Mouse (Mus musculus) c-Kit-positive CD71-positive TER-119-positive erythroid progenitor cells, embryonic 14.5 days (primary cell): Measurements from ENCODE around the gene H2afy2.

Experiments used
- DNase-seq: peaks from one replicate; pipeline ENCODE4 v3.0.0-alpha.2; 2013; ENCODE audit warnings: low spot score

The H2afy2 gene

GRCm38 (mm10) chr10:61784414-61784813 lies 467 bp upstream of the H2afy2 start:
- DNase-seq = no peak

GRCm38 (mm10) chr10:61782799-61783611 lies 942 bp downstream of the H2afy2 start:
- DNase-seq = no peak

GRCm38 (mm10) chr10:61781461-61782128 lies 2.4 kb downstream of the H2afy2 start:
- no peak for DNase-seq

- DNase-seq = no peak
These were observed 17.1 kb downstream of the H2afy2 start for GRCm38 (mm10) chr10:61766806-61767205.

- DNase-seq = no peak
These were observed 18.4 kb downstream of the H2afy2 start for GRCm38 (mm10) chr10:61765558-61765957.

- no peak for DNase-seq
These were observed 19.3 kb downstream of the H2afy2 start for GRCm38 (mm10) chr10:61764689-61765088.

- DNase-seq = no peak
These were observed 24.1 kb downstream of the H2afy2 start for GRCm38 (mm10) chr10:61759869-61760268.

- no peak for DNase-seq
These were observed 25.0 kb downstream of the H2afy2 start for GRCm38 (mm10) chr10:61758904-61759303.

- DNase-seq = no peak
These were observed 26.9 kb downstream of the H2afy2 start for GRCm38 (mm10) chr10:61757022-61757421.

- no peak for DNase-seq
These were observed 30.9 kb downstream of the H2afy2 start for GRCm38 (mm10) chr10:61753071-61753470.

GRCm38 (mm10) chr10:61751534-61752219 lies 32.3 kb downstream of the H2afy2 start:
- no peak for DNase-seq

- no peak for DNase-seq
These were observed 33.9 kb downstream of the H2afy2 start for GRCm38 (mm10) chr10:61750014-61750413.

- no peak for DNase-seq
These were observed 36.6 kb downstream of the H2afy2 start for GRCm38 (mm10) chr10:61747302-61747701.

- DNase-seq = peak; percentile 7
These were observed 38.8 kb downstream of the H2afy2 start for GRCm38 (mm10) chr10:61745133-61745532.

- DNase-seq = no peak
These were observed 41.6 kb downstream of the H2afy2 start for GRCm38 (mm10) chr10:61742336-61742735.

GRCm38 (mm10) chr10:61741873-61742272 lies 42.1 kb downstream of the H2afy2 start:
- no peak for DNase-seq

GRCm38 (mm10) chr10:61741306-61741705 lies 42.6 kb downstream of the H2afy2 start:
- no peak for DNase-seq

GRCm38 (mm10) chr10:61738126-61738525 lies 45.8 kb downstream of the H2afy2 start:
- no peak for DNase-seq

GRCm38 (mm10) chr10:61737537-61737936 lies 46.4 kb downstream of the H2afy2 start:
- DNase-seq = no peak

- no peak for DNase-seq
These were observed 47.3 kb downstream of the H2afy2 start for GRCm38 (mm10) chr10:61736671-61737078.

- DNase-seq = peak; percentile 40
These were observed 49.6 kb downstream of the H2afy2 start for GRCm38 (mm10) chr10:61734377-61734776.

- no peak for DNase-seq
These were observed 53.8 kb downstream of the H2afy2 start for GRCm38 (mm10) chr10:61730171-61730570.

- no peak for DNase-seq
These were observed 54.8 kb downstream of the H2afy2 start for GRCm38 (mm10) chr10:61729181-61729580.
